In genomic region chr9:46083490-46083893, GRCm38 (mm10) we compare ENCODE assay signal across 15 mouse cellular contexts.
DNase-seq lines count a peak whose midpoint lies in the region; ATAC-seq and TF ChIP-seq lines count a peak whose summit lies in the region.
"Had no signal": no experiment of that assay in that cellular context is flagged by ENCODE, and none has a peak within 500 bp of the region (broad histone marks: within the 10 kb centered on the region; RNA-seq: fewer than 3 reads in every experiment).

No protein-coding gene starts in this region.

- no peak for TF ChIP-seq CTCF in Patski (IDR thresholded peaks at IDR 0.05)

- H3K4me1 ChIP-seq in intestine, embryonic 15.5 days (replicated peaks), result no peaks in the 10 kb centered on the region

- peak; percentile 42 to 62 for DNase-seq in frontal cortex, postnatal 36 days (ENCODE audit: low spot score in 2 of 2)
- no peak for DNase-seq in frontal cortex, postnatal 10 days (ENCODE audit: low spot score in 2 of 2)
- peak; percentile 90 for DNase-seq in 416B (ENCODE audit: low read depth)
- peak; percentile 37 for DNase-seq in Patski (ENCODE audit: low read depth, low spot score)
- DNase-seq in yolk sac, embryonic 10.5 days (ENCODE audit: low spot score), result no peak
- DNase-seq in retina, embryonic 14.5 days (ENCODE audit: low spot score), result no peak
- DNase-seq: heart, adult 18-20 months; kidney, adult 8-10 months; liver had no signal

- POLR2A ChIA-PET in Patski (lab: Charles Lee), result interaction anchor here (0.6 to 1.2 kb wide), 4 partner anchors 8 to 29 kb away, joined by 3 to 4 read pairs (median 3); no protein-coding TSS in a partner anchor

- no peak overlapping the region for H3K9ac ChIP-seq in intestine, embryonic 15.5 days
- H3K9ac ChIP-seq: lung, embryonic 15.5 days; neural tube, embryonic 13.5 days; stomach, embryonic 15.5 days had no signal

- no peaks in the 10 kb centered on the region for H3K36me3 ChIP-seq in intestine, embryonic 15.5 days
- H3K36me3 ChIP-seq: lung, embryonic 15.5 days; neural tube, embryonic 13.5 days; stomach, embryonic 15.5 days had no signal

- no peaks in the 10 kb centered on the region for H3K27me3 ChIP-seq in Patski
- no peaks in the 10 kb centered on the region for H3K27me3 ChIP-seq in intestine, embryonic 15.5 days (replicated peaks)
- H3K27me3 ChIP-seq: lung, embryonic 15.5 days; neural tube, embryonic 13.5 days; stomach, embryonic 15.5 days had no signal

- no peak overlapping the region for H3K4me2 ChIP-seq in intestine, embryonic 15.5 days (replicated peaks)
- H3K4me2 ChIP-seq: lung, embryonic 15.5 days; midbrain, embryonic 11.5 days; neural tube, embryonic 13.5 days; stomach, embryonic 15.5 days had no signal

- no peak overlapping the region for H3K27ac ChIP-seq in intestine, embryonic 15.5 days
- H3K27ac ChIP-seq: lung, embryonic 15.5 days; neural tube, embryonic 13.5 days; stomach, embryonic 15.5 days had no signal

- peak; percentile 81 for ATAC-seq in Patski
- ATAC-seq in inflammation-experienced regulatory T-cells, adult 6 months, result peak; percentile 92
- ATAC-seq in intestine, embryonic 15.5 days, result no peak

- H3K9me3 ChIP-seq in intestine, embryonic 15.5 days, result no peaks in the 10 kb centered on the region
- H3K9me3 ChIP-seq: lung, embryonic 15.5 days; neural tube, embryonic 13.5 days; stomach, embryonic 15.5 days had no signal

- CTCF ChIA-PET in Patski (lab: Charles Lee), result interaction anchor here (0.8 to 1.5 kb wide), 4 partner anchors 10 to 21 kb away, joined by 3 to 4 read pairs (median 4); no protein-coding TSS in a partner anchor

- no peak overlapping the region for H3K4me3 ChIP-seq in intestine, embryonic 15.5 days (replicated peaks)
- H3K4me3 ChIP-seq: lung, embryonic 15.5 days; neural tube, embryonic 13.5 days; stomach, embryonic 15.5 days had no signal

- 87% methylated on average over 7 of the region's 7 CpGs for WGBS in intestine, embryonic 15.5 days

- in situ Hi-C loops in Patski (cut with MboI; ENCODE audit: low pct_unique_long_range_greater_than_20kb), result no loop called here

Comparison
In these comparisons a context has a peak if more than half of its experiments do, and no peak if none do; other contexts are left out.
1. DNase-seq: peak in frontal cortex, postnatal 36 days (2 of 2), 416B (single experiment) and Patski (single experiment); none in frontal cortex, postnatal 10 days (0 of 2), yolk sac, embryonic 10.5 days (single experiment) and retina, embryonic 14.5 days (single experiment).